Mouse (Mus musculus) lung, adult 2 months (tissue): ENCODE results near the gene Kctd2. TPM values are rescaled to one million over a fixed set of nuclear protein-coding genes. Genes with fewer than 3 reads are reported as not detected.
"Not testable (repeated sequence)": the region's sequence is repeated elsewhere in the genome, so short reads cannot be mapped to it uniquely, and the experiment has no call there.

Experiments
- DNase-seq: peaks from one replicate; pipeline ENCODE4 v3.0.0; 2022
- H3K4me1 ChIP-seq: fragments of 200-500 bp; 2 replicates; pipeline ENCODE4 v1.6.1; 2011; ENCODE audit warnings: low read length; ENCODE audit not compliant: control insufficient read depth, insufficient read depth
- H3K4me3 ChIP-seq: fragments of 200-500 bp; replicated peaks from 2 replicates; pipeline ENCODE3; 2011; ENCODE audit warnings: low read depth, mild to moderate bottlenecking, control low read depth, low read length; ENCODE audit errors: extremely low read depth
- CTCF ChIP-seq: fragments of 200-500 bp; IDR thresholded peaks from 2 replicates; pipeline ENCODE4 v1.5.1; 2011; ENCODE audit warnings: mild to moderate bottlenecking, low read length, control low read depth; ENCODE audit not compliant: insufficient read depth
- POLR2A ChIP-seq: fragments of 200-500 bp; IDR thresholded peaks from 2 replicates; pipeline ENCODE4 v1.6.1; 2011; ENCODE audit warnings: low read depth, mild to moderate bottlenecking, control low read depth, low read length, borderline replicate concordance; ENCODE audit errors: extremely low read depth
- WGBS: fragments of 180-500 bp; shearing (Covaris S2); methylation state at CpG from one replicate; pipeline ENCODE4 v1.1.7; 2018; 5-methylcytosine and 5-hydroxymethylcytosine counted together
- polyA plus RNA-seq: library from polyadenylated mRNA; depleted of rRNA; stranded (reverse); fragments of >200 nt; gene quantifications from 2 replicates; pipeline ENCODE4 v1.2.3, GENCODE M21; 2012

Kctd2 gene
- polyA plus RNA-seq, 1 experiment, result 36.6 TPM

DNA sequence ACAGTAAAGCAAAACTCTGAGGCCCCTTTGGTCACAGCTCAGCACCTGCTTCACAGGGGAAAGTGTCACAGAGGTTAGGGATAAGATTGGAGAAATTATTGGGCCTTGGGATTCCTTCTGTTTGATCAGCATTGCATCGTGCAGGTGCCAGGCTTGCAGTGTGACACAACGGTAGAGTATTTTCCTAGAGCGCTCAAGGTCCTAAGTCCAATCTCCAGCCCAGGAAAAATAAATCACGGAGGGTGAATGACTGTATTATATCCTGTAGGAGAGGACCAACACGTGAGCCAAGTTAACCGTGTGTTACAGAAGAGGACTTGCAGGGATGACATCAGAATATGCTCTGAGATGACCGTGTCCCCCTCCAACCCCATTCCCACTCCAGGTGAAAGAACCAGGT, 30.2 kb downstream of the Kctd2 start:
- no peak for DNase-seq
- Histone ChIP-seq H3K4me3 (no peak overlapping the region), H3K4me1 (no peaks in the 10 kb centered on the region)
- TF ChIP-seq CTCF (no peak), POLR2A (no peak)
- WGBS, result 80% methylated on average over 7 of the region's 7 CpGs

DNA sequence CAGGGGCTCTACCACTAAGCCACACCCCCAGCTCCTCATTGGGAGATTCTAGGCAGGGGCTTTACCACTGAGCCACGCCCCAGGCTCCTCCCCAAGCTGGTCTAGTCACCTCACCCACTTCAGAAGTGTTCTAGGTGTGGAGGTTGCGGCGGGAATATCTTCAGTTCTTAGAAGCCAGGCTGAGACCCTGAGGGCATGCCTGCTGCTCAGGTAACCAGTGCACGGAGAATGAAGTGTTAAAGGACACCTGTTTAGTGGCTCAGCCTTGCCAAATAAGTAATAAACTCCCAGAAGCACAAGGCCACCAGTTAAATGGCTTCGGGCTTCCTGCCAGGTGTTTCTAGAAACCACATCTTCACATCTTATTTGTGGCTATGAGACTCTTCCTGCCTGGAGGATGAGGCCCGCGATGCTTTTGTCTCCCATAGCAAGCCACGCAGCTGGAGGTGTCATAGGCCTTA, 31.9 kb downstream of the Kctd2 start:
- Histone ChIP-seq H3K4me3 (no peak overlapping the region), H3K4me1 (no peaks in the 10 kb centered on the region)
- WGBS, result 73% methylated on average over 8 of the region's 8 CpGs
- no peak for TF ChIP-seq POLR2A
- no peak for TF ChIP-seq CTCF
- DNase-seq, result no peak

DNA sequence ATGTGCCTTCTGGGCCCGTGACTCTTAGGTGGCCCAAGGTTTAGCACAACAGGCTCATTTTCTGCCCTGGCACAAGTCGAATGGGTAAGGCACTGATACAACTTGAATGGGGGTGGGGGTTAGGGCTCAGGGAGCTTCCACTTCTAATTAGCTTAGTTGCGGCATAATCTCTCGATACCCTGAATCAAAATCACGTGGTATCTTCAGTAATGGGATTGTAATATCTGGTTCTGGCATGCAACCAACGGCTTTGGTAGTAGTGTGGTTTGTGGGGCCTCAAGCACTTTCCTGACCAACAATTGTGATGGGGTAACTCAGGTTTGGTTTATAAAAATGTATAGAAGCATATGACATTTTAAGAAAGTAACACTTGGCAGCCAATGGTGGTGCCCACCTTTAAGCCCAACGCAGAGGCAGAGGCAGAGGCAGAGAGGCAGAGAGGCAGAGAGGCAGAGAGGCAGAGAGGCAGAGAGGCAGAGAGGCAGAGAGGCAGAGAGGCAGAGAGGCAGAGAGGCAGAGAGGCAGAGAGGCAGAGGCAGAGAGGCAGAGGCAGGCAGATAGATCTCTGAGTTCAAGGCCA, 32.4 kb downstream of the Kctd2 start:
- TF ChIP-seq POLR2A, result no peak
- no peak for TF ChIP-seq CTCF
- WGBS, result 80% methylated on average over 7 of the region's 7 CpGs
- DNase-seq, result no peak
- Histone ChIP-seq H3K4me1 (no peaks in the 10 kb centered on the region), H3K4me3 (no peak overlapping the region)

DNA sequence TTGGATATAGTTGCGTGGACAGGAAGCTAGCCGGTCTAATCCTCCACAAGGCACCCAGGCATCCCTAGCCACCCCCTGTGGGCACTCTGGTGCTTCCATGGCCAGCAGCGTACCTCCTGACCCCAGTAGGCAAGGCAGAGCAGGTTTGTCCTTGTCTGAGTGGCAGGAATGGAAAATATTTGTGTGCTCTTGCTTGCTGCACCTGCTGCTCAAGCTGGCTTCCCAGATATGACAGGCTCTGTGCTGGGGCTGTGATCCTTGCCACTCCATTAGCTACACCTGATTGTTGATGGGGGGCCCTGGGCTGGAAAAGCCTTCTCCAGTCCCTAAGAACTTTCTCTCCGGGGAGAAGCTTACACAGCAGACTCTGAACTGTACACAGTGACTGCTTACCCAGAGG, 33.4 kb downstream of the Kctd2 start:
- Histone ChIP-seq H3K4me1 (no peaks in the 10 kb centered on the region), H3K4me3 (no peak overlapping the region)
- no peak for DNase-seq
- 69% methylated on average over 4 of the region's 4 CpGs for WGBS
- no peak for TF ChIP-seq POLR2A
- no peak for TF ChIP-seq CTCF

DNA sequence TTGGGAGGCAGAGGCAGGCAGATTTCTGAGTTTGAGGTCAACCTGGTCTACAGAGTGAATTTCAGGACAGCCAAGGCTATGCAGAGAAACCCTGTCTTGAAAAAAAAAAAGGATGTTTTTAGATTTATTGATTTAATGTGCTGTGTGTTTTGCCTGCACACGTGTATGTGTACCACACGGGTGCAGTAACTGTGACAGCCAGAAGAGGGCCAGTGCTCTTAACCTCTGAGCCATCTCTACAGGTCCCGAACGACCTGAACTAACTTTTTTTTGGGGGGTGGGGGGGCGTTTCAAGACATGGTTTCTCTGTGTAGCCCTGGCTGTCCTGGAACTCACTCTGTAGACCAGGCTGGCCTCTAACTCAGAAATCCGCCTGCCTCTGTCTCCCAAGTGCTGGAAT, 34.9 kb downstream of the Kctd2 start:
- not testable (repeated sequence) for DNase-seq, H3K4me3 ChIP-seq, H3K4me1 ChIP-seq
- WGBS, result 88% methylated on average over 6 of the region's 6 CpGs

DNA sequence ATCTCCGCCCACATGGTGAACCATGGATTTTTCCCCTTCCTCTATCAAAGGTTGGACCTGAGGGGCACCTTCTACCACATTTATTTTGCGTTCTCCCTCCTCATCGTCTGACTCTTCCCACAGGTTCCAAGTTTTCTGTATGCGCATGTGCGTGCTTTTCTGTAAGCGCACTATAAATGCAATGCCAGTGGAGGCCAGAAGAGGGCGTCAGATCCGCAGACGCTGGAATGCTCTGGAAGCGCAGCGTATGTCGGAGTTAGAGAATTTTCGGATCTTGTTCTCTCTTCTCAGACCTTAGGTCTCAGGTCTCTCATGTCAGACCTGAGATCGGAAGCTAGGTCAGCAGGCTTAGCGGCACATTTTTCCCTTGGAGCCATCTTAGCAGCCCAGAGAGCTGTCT, 35.7 kb downstream of the Kctd2 start:
- DNase-seq, result no peak
- WGBS, result 91% methylated on average over 15 of the region's 15 CpGs
- Histone ChIP-seq H3K4me1 (no peaks in the 10 kb centered on the region), H3K4me3 (no peak overlapping the region)
- TF ChIP-seq CTCF, result no peak
- TF ChIP-seq POLR2A, result no peak

DNA sequence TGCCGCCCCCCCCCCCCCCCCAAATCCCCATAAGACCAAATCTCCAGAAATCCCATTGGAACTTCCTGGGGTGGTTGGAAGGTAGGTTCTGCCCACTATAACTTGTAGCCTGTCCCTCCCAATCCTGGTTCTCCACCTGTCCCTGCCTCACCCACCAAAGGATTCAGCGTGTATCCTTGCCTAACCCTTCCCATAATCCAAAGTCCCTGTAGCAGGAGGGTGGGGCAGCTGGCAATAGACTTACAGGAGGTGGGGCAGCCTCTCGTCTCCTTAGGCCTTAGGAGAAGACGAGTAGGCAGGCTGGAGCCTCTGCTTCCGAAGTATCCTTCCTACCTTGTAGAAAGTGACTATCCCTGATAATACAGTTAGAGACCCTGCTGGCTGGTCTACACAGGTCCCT, 36.3 kb downstream of the Kctd2 start:
- WGBS, result 91% methylated on average over 5 of the region's 5 CpGs
- Histone ChIP-seq H3K4me3 (no peak overlapping the region), H3K4me1 (no peaks in the 10 kb centered on the region)
- TF ChIP-seq CTCF, result no peak
- no peak for TF ChIP-seq POLR2A
- DNase-seq, result no peak

DNA sequence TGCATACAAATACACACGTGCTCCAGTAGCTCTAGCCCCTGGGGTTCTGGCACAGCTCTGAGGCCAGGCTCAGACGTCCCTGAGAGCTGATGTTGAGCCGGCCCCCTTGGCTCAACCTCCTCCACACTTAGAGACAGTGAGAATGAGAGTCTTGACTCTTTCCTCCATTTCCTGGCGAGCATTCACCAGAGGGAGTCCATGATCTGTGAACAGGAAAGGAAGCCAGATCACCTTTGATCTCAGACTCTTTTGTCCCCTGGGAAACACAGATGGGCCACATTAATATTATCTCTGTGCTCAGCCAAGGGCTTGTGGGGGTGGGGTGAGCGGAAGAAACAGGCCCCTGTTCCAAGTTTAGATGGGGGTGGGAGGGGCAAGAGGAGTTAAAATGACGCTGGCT, 37.5 kb downstream of the Kctd2 start:
- 30% methylated on average over 6 of the region's 6 CpGs for WGBS
- no peak for TF ChIP-seq CTCF
- TF ChIP-seq POLR2A, result no peak
- no peak for DNase-seq
- Histone ChIP-seq H3K4me1 (no peaks in the 10 kb centered on the region), H3K4me3 (no peak overlapping the region)

DNA sequence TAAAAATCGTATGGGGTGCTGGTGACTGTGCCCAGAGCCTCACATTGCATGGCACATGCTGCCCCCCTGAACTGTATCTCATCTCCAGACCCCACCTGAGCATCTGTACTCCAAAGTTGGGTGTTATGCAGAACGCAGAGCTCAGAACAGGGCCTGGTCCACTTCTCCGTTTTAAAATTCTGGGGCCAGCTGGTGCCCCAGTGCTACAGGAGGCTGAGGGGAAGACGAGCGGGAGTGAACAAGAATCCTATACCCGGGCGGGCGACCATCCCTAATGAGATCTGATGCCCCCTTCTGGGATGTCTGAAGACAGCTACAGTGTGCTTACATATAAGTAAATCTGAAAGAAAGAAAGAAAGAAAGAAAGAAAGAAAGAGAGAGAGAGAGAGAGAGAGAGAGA, 41.0 kb downstream of the Kctd2 start:
- no peak for TF ChIP-seq CTCF
- no peak for TF ChIP-seq POLR2A
- 33% methylated on average over 8 of the region's 8 CpGs for WGBS
- no peaks in the 10 kb centered on the region for H3K4me1 ChIP-seq
- DNase-seq, result no peak
- H3K4me3 ChIP-seq, result no peak overlapping the region

DNA sequence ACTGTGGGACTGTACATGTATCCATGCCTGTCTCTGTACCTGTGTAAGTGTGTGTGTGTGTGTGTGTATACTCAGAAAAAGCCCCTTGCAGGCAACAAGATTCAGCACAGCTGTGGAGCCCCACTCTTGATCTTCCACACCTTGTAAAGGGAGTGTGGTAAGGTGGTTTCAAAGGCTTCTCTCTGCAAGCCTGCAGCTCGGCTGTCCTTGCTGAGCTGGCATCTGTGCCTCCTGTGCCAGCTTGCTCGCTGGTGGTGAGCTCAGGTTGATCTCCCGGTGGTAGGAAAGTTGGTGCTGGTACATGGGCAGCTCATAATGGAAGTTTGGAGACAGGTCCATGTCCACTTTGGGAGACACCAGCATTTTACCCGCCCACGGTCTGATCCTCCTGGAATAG, 41.9 kb downstream of the Kctd2 start:
- no peaks in the 10 kb centered on the region for H3K4me1 ChIP-seq
- WGBS, result 67% methylated on average over 5 of the region's 5 CpGs
- H3K4me3 ChIP-seq, result no peak overlapping the region
- no peak for DNase-seq
- TF ChIP-seq POLR2A (no peak), CTCF (no peak)

DNA sequence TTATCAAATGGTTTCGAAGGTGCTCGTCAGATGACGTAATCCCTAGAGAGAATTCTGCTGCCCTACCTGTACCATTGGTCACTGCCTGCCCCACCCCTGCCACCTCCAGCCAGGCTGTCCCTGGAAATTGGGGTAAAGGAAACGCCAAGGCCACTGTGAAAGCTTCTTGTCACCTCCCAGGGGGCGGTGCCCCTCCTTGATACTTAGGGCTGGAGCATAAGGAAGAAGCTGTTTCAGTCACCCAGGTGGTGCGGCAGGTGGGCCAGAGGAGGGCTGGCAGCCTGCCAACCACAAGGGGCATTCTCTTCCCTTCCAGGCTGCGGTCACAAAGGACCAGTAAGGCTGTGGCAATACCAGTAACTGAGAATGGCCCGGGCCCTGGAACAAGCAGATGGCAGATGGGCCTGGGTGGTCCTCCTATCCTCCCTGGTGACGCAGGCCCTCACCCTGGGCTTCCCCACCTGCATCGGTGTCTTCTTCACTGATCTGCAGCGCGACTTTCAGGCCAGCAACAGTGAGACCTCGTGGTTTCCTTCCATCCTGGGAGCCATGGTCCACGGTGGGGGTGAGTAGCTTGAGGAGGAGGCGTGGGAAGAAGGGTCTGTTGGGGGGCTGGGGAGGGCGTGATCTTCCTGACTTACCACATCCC, 42.4 kb downstream of the Kctd2 start, which contains the start of gene Slc16a5:
Gene Slc16a5 (plus strand): TSS at position 232 of the 649 bp plus-strand sequence.
- Histone ChIP-seq H3K4me1 (no peaks in the 10 kb centered on the region), H3K4me3 (no peak within 1 kb of the TSS)
- DNase-seq, result no peak
- 69% methylated on average over 16 of the region's 16 CpGs for WGBS
- TF ChIP-seq CTCF, result no peak
- TF ChIP-seq POLR2A, result no peak
